Mouse (Mus musculus) limb, embryonic 15.5 days (tissue): Measurements from ENCODE around the gene Hhat. TPM values are rescaled to one million over a fixed set of nuclear protein-coding genes. Genes with fewer than 3 reads are reported as not detected.

Experiments used
- ATAC-seq: fragments of 200-750 bp; cut with Nextera tagmentation; 2 replicates; pipeline ENCODE4 v1.8.0; 2017; ENCODE audit warnings: low read depth, moderate TSS enrichment; ENCODE audit not compliant: insufficient number of reproducible peaks, low FRiP score, low TSS enrichment
- H3K27ac ChIP-seq: fragments of 300-500 bp; sonication (generic); 2 replicates; pipeline ENCODE4 v1.5.1; 2015; ENCODE audit warnings: moderate library complexity, mild to moderate bottlenecking, inconsistent platforms
- H3K27me3 ChIP-seq: fragments of 300-500 bp; sonication (generic); 2 replicates; pipeline ENCODE4 v1.6.1; 2015; ENCODE audit warnings: inconsistent platforms
- H3K36me3 ChIP-seq: fragments of 300-500 bp; sonication (generic); 2 replicates; pipeline ENCODE4 v1.6.1; 2015; ENCODE audit warnings: inconsistent platforms
- H3K4me1 ChIP-seq: fragments of 300-500 bp; sonication (generic); 2 replicates; pipeline ENCODE4 v1.6.1; 2015; ENCODE audit warnings: inconsistent platforms
- H3K4me2 ChIP-seq: fragments of 300-500 bp; sonication (generic); 2 replicates; pipeline ENCODE4 v1.6.1; 2015; ENCODE audit warnings: mild to moderate bottlenecking, inconsistent platforms
- H3K4me3 ChIP-seq: fragments of 300-500 bp; sonication (generic); 2 replicates; pipeline ENCODE4 v1.5.1; 2015; ENCODE audit warnings: mild to moderate bottlenecking, inconsistent platforms
- H3K9ac ChIP-seq: fragments of 300-500 bp; sonication (generic); 2 replicates; pipeline ENCODE4 v1.6.1; 2015; ENCODE audit warnings: inconsistent platforms
- H3K9me3 ChIP-seq: fragments of 300-500 bp; sonication (generic); 2 replicates; pipeline ENCODE4 v1.6.1; 2016; ENCODE audit warnings: inconsistent platforms
- WGBS: fragments of 180-500 bp; shearing (Covaris S2); methylation state at CpG from one replicate; pipeline ENCODE4 v1.1.7; 2015; 5-methylcytosine and 5-hydroxymethylcytosine counted together
- polyA plus RNA-seq: library from polyadenylated mRNA; unstranded; fragments of >200 nt; fragmentation: Nextera tagmentation; extraction: Ambion mirVana; gene quantifications from 2 replicates; pipeline ENCODE4 v1.2.1, GENCODE M21; 2015

Gene Hhat
- polyA plus RNA-seq = 11.5 and 12.0 TPM in 2 replicates

GRCm38 (mm10) chr1:192770495-192771331 lies at the start of gene Hhat:
TSS of gene Hhat (minus strand) at chr1:192771223.
- H3K4me3 ChIP-seq = peak within 1 kb of the TSS; percentile 63
- H3K27ac ChIP-seq = peak within 1 kb of the TSS; percentile 96
- H3K9ac ChIP-seq = peak within 1 kb of the TSS; percentile 90
- H3K27me3 ChIP-seq = no peaks in the 10 kb centered on the region
- ATAC-seq = peak; percentile 68
- no peaks in the 10 kb centered on the region for H3K36me3 ChIP-seq
- 1% methylated on average over 68 of the region's 70 CpGs for WGBS
- peaks cover 20% of the 10 kb centered on the region for H3K4me1 ChIP-seq
- H3K4me2 ChIP-seq = peak within 1 kb of the TSS; percentile 92
- no peaks in the 10 kb centered on the region for H3K9me3 ChIP-seq

GRCm38 (mm10) chr1:192818334-192818733 lies 47.3 kb upstream of the Hhat start:
- Histone ChIP-seq H3K9ac (no peak overlapping the region), H3K27me3 (no peaks in the 10 kb centered on the region), H3K9me3 (no peaks in the 10 kb centered on the region), H3K27ac (no peak overlapping the region), H3K4me3 (no peak overlapping the region), H3K36me3 (no peaks in the 10 kb centered on the region), H3K4me1 (peaks cover 33% of the 10 kb centered on the region), H3K4me2 (no peak overlapping the region)
- no peak for ATAC-seq
- WGBS = 85% methylated on average over 5 of the region's 5 CpGs

GRCm38 (mm10) chr1:192815789-192816188 lies 44.8 kb upstream of the Hhat start:
- Histone ChIP-seq H3K9ac (no peak overlapping the region), H3K27me3 (no peaks in the 10 kb centered on the region), H3K36me3 (no peaks in the 10 kb centered on the region), H3K9me3 (no peaks in the 10 kb centered on the region), H3K4me1 (peaks cover 20% of the 10 kb centered on the region), H3K4me2 (no peak overlapping the region), H3K4me3 (no peak overlapping the region), H3K27ac (no peak overlapping the region)
- 37% methylated on average over 2 of the region's 2 CpGs for WGBS
- ATAC-seq = no peak

- Histone ChIP-seq H3K27ac (peak overlapping the region; percentile 47; the same call in 1 of the 2 replicates), H3K9ac (no peak overlapping the region), H3K4me1 (peaks cover 20% of the 10 kb centered on the region), H3K4me3 (no peak overlapping the region), H3K9me3 (no peaks in the 10 kb centered on the region), H3K27me3 (no peaks in the 10 kb centered on the region), H3K36me3 (no peaks in the 10 kb centered on the region), H3K4me2 (no peak overlapping the region)
- ATAC-seq = no peak
- 29% methylated on average over 3 of the region's 3 CpGs for WGBS
These were observed 43.7 kb upstream of the Hhat start for GRCm38 (mm10) chr1:192814700-192815099.

GRCm38 (mm10) chr1:192812758-192813157 lies 41.7 kb upstream of the Hhat start:
- H3K4me1 ChIP-seq = peaks cover 28% of the 10 kb centered on the region
- no peaks in the 10 kb centered on the region for H3K9me3 ChIP-seq
- 92% methylated on average over 9 of the region's 9 CpGs for WGBS
- H3K36me3 ChIP-seq = no peaks in the 10 kb centered on the region
- no peak overlapping the region for H3K27ac ChIP-seq
- H3K4me2 ChIP-seq = no peak overlapping the region
- H3K27me3 ChIP-seq = no peaks in the 10 kb centered on the region
- no peak for ATAC-seq
- no peak overlapping the region for H3K4me3 ChIP-seq
- no peak overlapping the region for H3K9ac ChIP-seq

GRCm38 (mm10) chr1:192812290-192812689 lies 41.3 kb upstream of the Hhat start:
- Histone ChIP-seq H3K4me3 (no peak overlapping the region), H3K27ac (peak overlapping the region; percentile 12; the same call in 1 of the 2 replicates), H3K36me3 (no peaks in the 10 kb centered on the region), H3K27me3 (no peaks in the 10 kb centered on the region), H3K4me2 (no peak overlapping the region), H3K9ac (no peak overlapping the region), H3K4me1 (peaks cover 29% of the 10 kb centered on the region), H3K9me3 (no peaks in the 10 kb centered on the region)
- ATAC-seq = no peak
- WGBS = 62% methylated on average over 5 of the region's 5 CpGs

- Histone ChIP-seq H3K4me1 (peaks cover 24% of the 10 kb centered on the region), H3K36me3 (no peaks in the 10 kb centered on the region), H3K27ac (peak overlapping the region; percentile 80), H3K9me3 (no peaks in the 10 kb centered on the region), H3K9ac (no peak overlapping the region), H3K27me3 (no peaks in the 10 kb centered on the region), H3K4me2 (no peak overlapping the region), H3K4me3 (no peak overlapping the region)
- WGBS = 47% methylated on average over 10 of the region's 10 CpGs
- peak; percentile 72 for ATAC-seq
These were observed 35.4 kb upstream of the Hhat start for GRCm38 (mm10) chr1:192806168-192807157.

GRCm38 (mm10) chr1:192800338-192800737 lies 29.3 kb upstream of the Hhat start:
- Histone ChIP-seq H3K9me3 (no peaks in the 10 kb centered on the region), H3K9ac (no peak overlapping the region), H3K36me3 (no peaks in the 10 kb centered on the region), H3K4me2 (no peak overlapping the region), H3K4me1 (peaks cover 52% of the 10 kb centered on the region), H3K4me3 (no peak overlapping the region), H3K27ac (peak overlapping the region; percentile 93), H3K27me3 (no peaks in the 10 kb centered on the region)
- no peak for ATAC-seq
- 49% methylated on average over 8 of the region's 8 CpGs for WGBS

GRCm38 (mm10) chr1:192799165-192799991 lies 28.4 kb upstream of the Hhat start:
- H3K27me3 ChIP-seq = no peaks in the 10 kb centered on the region
- H3K27ac ChIP-seq = peak overlapping the region; percentile 93
- peak; percentile 33; the same call in 1 of the 2 replicates for ATAC-seq
- H3K4me3 ChIP-seq = no peak overlapping the region
- H3K9ac ChIP-seq = no peak overlapping the region
- no peaks in the 10 kb centered on the region for H3K9me3 ChIP-seq
- peak overlapping the region; percentile 26; the same call in 1 of the 2 replicates for H3K4me2 ChIP-seq
- 9% methylated on average over 10 of the region's 10 CpGs for WGBS
- peaks cover 54% of the 10 kb centered on the region for H3K4me1 ChIP-seq
- H3K36me3 ChIP-seq = no peaks in the 10 kb centered on the region

- no peaks in the 10 kb centered on the region for H3K9me3 ChIP-seq
- 16% methylated on average over 16 of the region's 16 CpGs for WGBS
- H3K27me3 ChIP-seq = no peaks in the 10 kb centered on the region
- ATAC-seq = peak; percentile 87
- H3K36me3 ChIP-seq = no peaks in the 10 kb centered on the region
- H3K27ac ChIP-seq = peak overlapping the region; percentile 93
- H3K4me3 ChIP-seq = no peak overlapping the region
- no peak overlapping the region for H3K9ac ChIP-seq
- no peak overlapping the region for H3K4me2 ChIP-seq
- H3K4me1 ChIP-seq = peaks cover 55% of the 10 kb centered on the region
These were observed 27.5 kb upstream of the Hhat start for GRCm38 (mm10) chr1:192798212-192799164.
